Mouse (Mus musculus): Measurements from ENCODE around the gene 4632433K11Rik. TPM values are rescaled to one million over a fixed set of nuclear protein-coding genes. Genes with fewer than 3 reads are reported as not detected.

4632433K11Rik gene
- total and polyA plus RNA-seq, 3 experiments: not detected

GRCm38 (mm10) chr7:5052931-5053343 lies 19.0 kb downstream of the 4632433K11Rik start:
- in situ Hi-C loops (cut with MboI; ENCODE audit: low pct_ligation_motif_present, low pct_unique_long_range_greater_than_20kb, low sequenced_read_pairs): loop anchor here (5.0 kb wide), 1 partner anchor 111 kb away; no protein-coding TSS in a partner anchor
- no peaks in the 10 kb centered on the region for H3K9me3 ChIP-seq (replicated peaks; ENCODE audit: low read length)
- H3K4me3 ChIP-seq (replicated peaks in 1 of 3; ENCODE audit: low read depth in 2 of 3, low read length in 2 of 3, poor library complexity in 1 of 3): no peak overlapping the region
- H3K4me2 ChIP-seq (ENCODE audit: insufficient read depth, low read depth, poor library complexity, severe bottlenecking): no peak overlapping the region
- peaks cover 0 to 15% of the 10 kb centered on the region in 2 experiments for H3K36me3 ChIP-seq (replicated peaks in 1 of 2; ENCODE audit: control insufficient read depth in 1 of 2, insufficient read depth in 1 of 2, low read length in 1 of 2)
- TF ChIP-seq EP300 (IDR thresholded peaks at IDR 0.05; ENCODE audit: low read length): no peak
- no peak for TF ChIP-seq MXI1 (IDR thresholded peaks at IDR 0.05; ENCODE audit: low read depth, low read length)
- no peak for TF ChIP-seq CHD2 (IDR thresholded peaks at IDR 0.05; ENCODE audit: low read length)
- no peaks in the 10 kb centered on the region for H3K27me3 ChIP-seq (replicated peaks)
- H3K9ac ChIP-seq (ENCODE audit: insufficient read depth, low read depth): no peak overlapping the region
- peaks cover 6 to 19% of the 10 kb centered on the region in 2 experiments for H3K4me1 ChIP-seq (ENCODE audit: control insufficient read depth in 1 of 2, insufficient read depth in 2 of 2)
- DNase-seq (ENCODE audit: extremely low read depth): no peak
- H3K79me2 ChIP-seq (replicated peaks; ENCODE audit: control insufficient read depth, extremely low read depth, insufficient read depth, poor library complexity, severe bottlenecking): no peaks in the 10 kb centered on the region
- H3K27ac ChIP-seq (ENCODE audit: insufficient read depth, low read depth): no peak overlapping the region
- dilution Hi-C loops (cut with MboI; ENCODE audit: extremely low pct_ligation_motif_present, extremely low pct_unique_long_range_greater_than_20kb, low sequenced_read_pairs): no loop called here

DNA sequence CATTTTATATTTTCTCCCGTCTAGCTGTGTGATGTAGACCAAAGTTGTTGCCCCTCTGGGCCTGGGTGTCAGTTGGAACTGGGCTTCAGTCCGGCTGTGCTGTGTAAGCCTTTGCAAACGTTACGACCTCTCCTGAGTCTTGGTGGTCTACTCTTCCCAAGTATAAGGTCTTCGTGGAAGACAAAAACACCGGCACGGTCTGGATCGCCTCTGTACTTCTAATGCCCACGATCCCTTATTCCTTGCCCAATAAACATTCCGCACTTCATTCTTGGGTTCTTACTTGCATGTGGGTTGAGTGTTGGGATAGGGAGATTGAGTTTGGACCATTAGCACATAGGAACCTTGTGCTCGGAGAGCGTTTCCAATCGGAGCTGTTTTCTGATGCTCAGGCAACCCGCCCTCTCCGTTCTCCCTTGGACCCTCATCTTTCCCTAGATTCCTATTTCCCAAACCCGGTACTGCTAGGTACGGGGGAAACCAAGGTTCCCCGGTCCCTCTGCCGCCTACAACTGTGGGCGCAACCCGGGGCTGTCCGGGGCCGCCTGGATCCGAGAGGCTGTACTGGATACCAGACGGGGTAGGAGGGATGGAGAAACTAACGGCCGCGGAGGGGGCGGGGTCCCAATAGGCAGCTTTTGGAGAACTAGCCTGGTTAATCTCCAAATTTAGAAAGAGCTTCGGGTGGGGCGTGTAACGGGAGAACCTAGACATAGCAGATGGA lies 19.7 kb downstream of the 4632433K11Rik start:
- Histone ChIP-seq H3K4me3 (replicated peaks in 1 of 3; ENCODE audit: low read depth in 2 of 3, low read length in 2 of 3, poor library complexity in 1 of 3) (no peak overlapping the region), H3K4me1 (ENCODE audit: control insufficient read depth in 1 of 2, insufficient read depth in 2 of 2) (peaks cover 7 to 26% of the 10 kb centered on the region in 2 experiments), H3K79me2 (replicated peaks; ENCODE audit: control insufficient read depth, extremely low read depth, insufficient read depth, poor library complexity, severe bottlenecking) (no peaks in the 10 kb centered on the region), H3K36me3 (replicated peaks in 1 of 2; ENCODE audit: control insufficient read depth in 1 of 2, insufficient read depth in 1 of 2, low read length in 1 of 2) (peaks cover 0 to 13% of the 10 kb centered on the region in 2 experiments), H3K9ac (ENCODE audit: insufficient read depth, low read depth) (no peak overlapping the region), H3K9me3 (replicated peaks; ENCODE audit: low read length) (no peaks in the 10 kb centered on the region), H3K27ac (ENCODE audit: insufficient read depth, low read depth) (no peak overlapping the region), H3K27me3 (replicated peaks) (no peaks in the 10 kb centered on the region), H3K4me2 (ENCODE audit: insufficient read depth, low read depth, poor library complexity, severe bottlenecking) (no peak overlapping the region)
- in situ Hi-C loops (cut with MboI; ENCODE audit: low pct_ligation_motif_present, low pct_unique_long_range_greater_than_20kb, low sequenced_read_pairs) (loop anchor here (5.0 kb wide), 1 partner anchor 111 kb away; no protein-coding TSS in a partner anchor), dilution Hi-C loops (cut with MboI; ENCODE audit: extremely low pct_ligation_motif_present, extremely low pct_unique_long_range_greater_than_20kb, low sequenced_read_pairs) (no loop called here)
- TF ChIP-seq SMC3 (IDR thresholded peaks at IDR 0.05; ENCODE audit: low read depth, low read length): no peak
- TF ChIP-seq USF1 (IDR thresholded peaks at IDR 0.05; ENCODE audit: low read depth, low read length): no peak
- TF ChIP-seq IRF4 (IDR thresholded peaks at IDR 0.05; ENCODE audit: low read depth, low read length): no peak
- no peak for TF ChIP-seq GABPA (IDR thresholded peaks at IDR 0.05; ENCODE audit: insufficient replicate concordance, low read depth, low read length)
- TF ChIP-seq KAT2A (IDR thresholded peaks at IDR 0.05; ENCODE audit: insufficient replicate concordance, low read length): no peak
- no peak for TF ChIP-seq EP300 (IDR thresholded peaks at IDR 0.05; ENCODE audit: low read length)
- no peak for TF ChIP-seq RAD21 (IDR thresholded peaks at IDR 0.05; ENCODE audit: low read depth, low read length)
- TF ChIP-seq NELFE (IDR thresholded peaks at IDR 0.05; ENCODE audit: low read depth, low read length): no peak
- no peak for DNase-seq (ENCODE audit: extremely low read depth)

DNA sequence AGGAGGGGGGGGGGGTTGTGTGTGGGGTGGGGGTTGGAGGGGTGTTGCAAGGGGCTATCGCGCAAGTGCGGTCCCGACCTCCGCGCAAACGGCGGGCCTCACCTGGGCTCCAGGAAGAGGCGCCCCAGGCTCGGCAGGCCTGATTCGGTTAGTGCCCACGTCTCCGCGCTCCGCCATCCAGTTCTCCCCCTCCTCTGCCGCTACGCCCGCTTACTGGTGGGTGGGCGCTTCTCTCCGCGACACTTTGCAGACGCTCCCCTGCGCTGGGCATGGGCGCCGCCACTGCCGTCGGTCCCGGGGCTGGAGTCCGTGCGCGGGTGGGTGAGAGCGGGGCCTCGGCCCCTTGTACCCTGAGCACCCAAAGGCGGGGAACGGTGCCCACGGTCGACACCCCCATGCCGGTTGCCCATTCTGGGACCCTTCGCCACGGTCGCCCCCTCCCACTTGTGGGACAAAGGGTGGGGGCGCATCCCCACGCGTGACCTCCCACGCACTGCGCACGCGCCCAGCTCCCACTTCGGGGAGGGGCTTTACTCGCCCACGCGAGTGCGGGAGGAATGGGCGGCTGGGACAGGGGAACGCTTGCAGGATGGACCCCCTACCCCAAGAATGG lies 22.8 kb downstream of the 4632433K11Rik start:
- peaks cover 2 to 33% of the 10 kb centered on the region in 2 experiments; a peak in 3 of 4 replicates for H3K4me1 ChIP-seq (ENCODE audit: control insufficient read depth in 1 of 2, insufficient read depth in 2 of 2)
- no peaks in the 10 kb centered on the region for H3K79me2 ChIP-seq (replicated peaks; ENCODE audit: control insufficient read depth, extremely low read depth, insufficient read depth, poor library complexity, severe bottlenecking)
- no peak overlapping the region for H3K4me2 ChIP-seq (ENCODE audit: insufficient read depth, low read depth, poor library complexity, severe bottlenecking)
- no peaks in the 10 kb centered on the region for H3K9me3 ChIP-seq (replicated peaks; ENCODE audit: low read length)
- peaks cover 0 to 16% of the 10 kb centered on the region in 2 experiments for H3K36me3 ChIP-seq (replicated peaks in 1 of 2; ENCODE audit: control insufficient read depth in 1 of 2, insufficient read depth in 1 of 2, low read length in 1 of 2)
- H3K27ac ChIP-seq (ENCODE audit: insufficient read depth, low read depth): no peak overlapping the region
- TF ChIP-seq RAD21 (IDR thresholded peaks at IDR 0.05; ENCODE audit: low read depth, low read length) (no peak), ZC3H11A (IDR thresholded peaks at IDR 0.05; ENCODE audit: low read depth, low read length) (no peak), JUN (IDR thresholded peaks at IDR 0.05; ENCODE audit: insufficient read depth, low read depth, low read length) (no peak), NELFE (IDR thresholded peaks at IDR 0.05; ENCODE audit: low read depth, low read length) (no peak), USF1 (IDR thresholded peaks at IDR 0.05; ENCODE audit: low read depth, low read length) (no peak), MAZ (IDR thresholded peaks at IDR 0.05; ENCODE audit: low read depth, low read length) (no peak), ELF1 (IDR thresholded peaks at IDR 0.05; ENCODE audit: low read depth, low read length) (no peak), CTCF (conservative IDR thresholded peaks at IDR 0.05 in 1 of 2, IDR thresholded peaks at IDR 0.05 in 1 of 2; ENCODE audit: low read depth in 2 of 2, low read length in 2 of 2) (no peak), E2F4 (IDR thresholded peaks at IDR 0.05; ENCODE audit: insufficient replicate concordance, low read depth, low read length) (no peak), HCFC1 (IDR thresholded peaks at IDR 0.05; ENCODE audit: low read depth, low read length) (no peak)
- in situ Hi-C loops (cut with MboI; ENCODE audit: low pct_ligation_motif_present, low pct_unique_long_range_greater_than_20kb, low sequenced_read_pairs) (no loop called here), dilution Hi-C loops (cut with MboI; ENCODE audit: extremely low pct_ligation_motif_present, extremely low pct_unique_long_range_greater_than_20kb, low sequenced_read_pairs) (no loop called here)
- H3K27me3 ChIP-seq (replicated peaks): no peaks in the 10 kb centered on the region
- DNase-seq (ENCODE audit: extremely low read depth): no peak
- no peak overlapping the region for H3K4me3 ChIP-seq (replicated peaks in 1 of 3; ENCODE audit: low read depth in 2 of 3, low read length in 2 of 3, poor library complexity in 1 of 3)
- no peak overlapping the region for H3K9ac ChIP-seq (ENCODE audit: insufficient read depth, low read depth)
